Mouse (Mus musculus): Measurements from ENCODE around the gene Tigd3. TPM values are rescaled to one million over a fixed set of nuclear protein-coding genes. Genes with fewer than 3 reads are reported as not detected.

Gene Tigd3
- total and polyA plus RNA-seq, 3 experiments: 2.1 to 2.2 TPM; not detected in 1

DNA sequence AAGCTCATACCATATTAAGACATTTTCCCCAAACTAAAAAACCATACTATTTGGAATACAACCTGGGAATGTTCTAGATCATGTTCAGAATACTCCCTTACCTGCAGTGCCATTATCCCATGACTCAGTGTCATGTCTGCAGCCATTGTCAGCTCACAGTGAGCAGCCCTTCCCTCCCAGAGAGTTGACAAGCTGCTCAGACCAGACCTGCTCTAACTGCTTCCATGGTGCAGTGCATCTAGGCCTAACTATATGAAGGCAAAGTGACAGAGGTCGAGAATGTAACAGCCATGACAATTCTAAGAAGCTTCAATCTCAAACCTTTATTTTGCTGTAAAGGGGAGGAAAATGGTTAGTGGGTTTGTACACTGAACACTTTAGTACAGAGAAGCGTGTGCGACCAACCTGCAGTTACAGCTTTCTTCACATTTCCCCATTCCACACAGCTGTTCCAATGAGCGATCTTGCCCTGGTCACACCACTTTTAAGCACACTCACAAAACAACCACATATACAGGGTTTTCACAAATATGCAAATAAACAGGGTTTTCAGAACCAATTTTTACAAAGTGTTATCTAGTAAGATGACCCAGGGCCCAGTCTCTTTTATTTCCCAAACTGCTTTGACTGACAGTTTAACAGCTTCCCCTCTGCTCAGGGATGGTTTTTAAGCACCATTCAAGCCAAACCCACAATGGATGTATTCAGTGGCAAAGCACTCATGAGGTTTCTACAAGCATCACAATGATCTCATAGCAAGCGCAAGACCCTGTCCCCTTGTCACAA, 51.8 kb downstream of the Tigd3 start:
- H3K36me3 ChIP-seq (ENCODE audit: control insufficient read depth in 1 of 2, insufficient read depth in 2 of 2, low read length in 2 of 2): peaks cover 0 to 23% of the 10 kb centered on the region in 2 experiments; a peak in 3 of 4 replicates
- TF ChIP-seq POLR2AphosphoS5 (IDR thresholded peaks at IDR 0.05; ENCODE audit: borderline replicate concordance, low read depth, low read length) (0 out of 2 replicates have a peak, but pooled peaks have one; percentile 6), ZKSCAN1 (IDR thresholded peaks at IDR 0.05; ENCODE audit: low read depth, low read length) (no peak), MAX (IDR thresholded peaks at IDR 0.05; ENCODE audit: low read length) (no peak), SMC3 (IDR thresholded peaks at IDR 0.05; ENCODE audit: low read depth, low read length) (no peak), USF2 (IDR thresholded peaks at IDR 0.05; ENCODE audit: borderline replicate concordance in 1 of 2, insufficient read depth in 1 of 2, low read depth in 1 of 2, low read length in 2 of 2) (no peak), MYC (IDR thresholded peaks at IDR 0.05; ENCODE audit: low read depth, low read length) (no peak), GABPA (IDR thresholded peaks at IDR 0.05; ENCODE audit: low read depth, low read length) (0 out of 2 replicates have a peak, but pooled peaks have one; percentile 12), MYB (IDR thresholded peaks at IDR 0.05; ENCODE audit: low read depth, low read length) (peak; percentile 28; the same call in 1 of the 2 replicates), RCOR1 (IDR thresholded peaks at IDR 0.05; ENCODE audit: low read depth, low read length) (no peak), TAL1 (IDR thresholded peaks at IDR 0.05; ENCODE audit: low read length) (no peak), ELF1 (IDR thresholded peaks at IDR 0.05; ENCODE audit: low read depth, low read length) (no peak), E2F4 (IDR thresholded peaks at IDR 0.05; ENCODE audit: borderline replicate concordance, low read depth, low read length) (no peak), NELFE (IDR thresholded peaks at IDR 0.05; ENCODE audit: low read depth, low read length) (no peak), ETS1 (IDR thresholded peaks at IDR 0.05; ENCODE audit: low read depth, low read length) (no peak), KAT2A (conservative IDR thresholded peaks at IDR 0.05; ENCODE audit: low read depth, low read length) (no peak), SIN3A (IDR thresholded peaks at IDR 0.05; ENCODE audit: low read length) (peak; percentile 7; the same call in 1 of the 2 replicates), EP300 (IDR thresholded peaks at IDR 0.05; ENCODE audit: low read depth in 1 of 2, low read length in 2 of 2) (0 out of 4 replicates have a peak, but pooled peaks of 1 of the 2 experiments have one; percentile 1), JUND (IDR thresholded peaks at IDR 0.05; ENCODE audit: low read depth, low read length) (no peak), POLR2A (IDR thresholded peaks at IDR 0.05; ENCODE audit: control insufficient read depth in 1 of 2, insufficient read depth in 1 of 2, low read depth in 1 of 2, low read length in 2 of 2, poor library complexity in 1 of 2) (peak in 1 of 2 experiments; percentile 30; a peak in 2 of 4 replicates), HCFC1 (IDR thresholded peaks at IDR 0.05; ENCODE audit: low read depth, low read length) (no peak), ZNF384 (IDR thresholded peaks at IDR 0.05; ENCODE audit: low read depth, low read length) (no peak; the same call in 1 of the 2 replicates), CTCF (IDR thresholded peaks at IDR 0.05 in 2 of 3, conservative IDR thresholded peaks at IDR 0.05 in 1 of 3; ENCODE audit: control insufficient read depth in 1 of 3, insufficient read depth in 1 of 3, low read depth in 2 of 3, low read length in 3 of 3, poor library complexity in 1 of 3, severe bottlenecking in 1 of 3) (no peak), POLR2AphosphoS2 (IDR thresholded peaks at IDR 0.05; ENCODE audit: low read length) (peak; percentile 51), MXI1 (IDR thresholded peaks at IDR 0.05; ENCODE audit: low read depth, low read length) (0 out of 2 replicates have a peak, but pooled peaks have one; percentile 13)
- peaks cover 3 to 30% of the 10 kb centered on the region in 2 experiments for H3K4me1 ChIP-seq (ENCODE audit: control insufficient read depth in 1 of 2, insufficient read depth in 2 of 2, low read length in 2 of 2)
- H3K79me2 ChIP-seq (ENCODE audit: control insufficient read depth, insufficient read depth, low read length, poor library complexity): peaks cover 38% of the 10 kb centered on the region
- H3K27ac ChIP-seq (ENCODE audit: control insufficient read depth, low read depth, low read length): peak overlapping the region; percentile 96
- H3K4me3 ChIP-seq (ENCODE audit: control insufficient read depth in 1 of 2, insufficient read depth in 1 of 2, low read depth in 2 of 2, low read length in 2 of 2): peak overlapping the region; percentile 79 to 93
- DNase-seq (ENCODE audit: low read depth, low spot score): peak; percentile 65
- peak overlapping the region; percentile 93 for H3K9ac ChIP-seq (ENCODE audit: control insufficient read depth, low read depth, low read length, poor library complexity, severe bottlenecking)
- H3K27me3 ChIP-seq (ENCODE audit: control insufficient read depth in 1 of 2, insufficient read depth in 2 of 2, low read length in 2 of 2): no peaks in the 10 kb centered on the region
- H3K9me3 ChIP-seq (replicated peaks; ENCODE audit: insufficient read depth, low read length): no peaks in the 10 kb centered on the region

All from MEL (cell line).